In the genomic region with DNA sequence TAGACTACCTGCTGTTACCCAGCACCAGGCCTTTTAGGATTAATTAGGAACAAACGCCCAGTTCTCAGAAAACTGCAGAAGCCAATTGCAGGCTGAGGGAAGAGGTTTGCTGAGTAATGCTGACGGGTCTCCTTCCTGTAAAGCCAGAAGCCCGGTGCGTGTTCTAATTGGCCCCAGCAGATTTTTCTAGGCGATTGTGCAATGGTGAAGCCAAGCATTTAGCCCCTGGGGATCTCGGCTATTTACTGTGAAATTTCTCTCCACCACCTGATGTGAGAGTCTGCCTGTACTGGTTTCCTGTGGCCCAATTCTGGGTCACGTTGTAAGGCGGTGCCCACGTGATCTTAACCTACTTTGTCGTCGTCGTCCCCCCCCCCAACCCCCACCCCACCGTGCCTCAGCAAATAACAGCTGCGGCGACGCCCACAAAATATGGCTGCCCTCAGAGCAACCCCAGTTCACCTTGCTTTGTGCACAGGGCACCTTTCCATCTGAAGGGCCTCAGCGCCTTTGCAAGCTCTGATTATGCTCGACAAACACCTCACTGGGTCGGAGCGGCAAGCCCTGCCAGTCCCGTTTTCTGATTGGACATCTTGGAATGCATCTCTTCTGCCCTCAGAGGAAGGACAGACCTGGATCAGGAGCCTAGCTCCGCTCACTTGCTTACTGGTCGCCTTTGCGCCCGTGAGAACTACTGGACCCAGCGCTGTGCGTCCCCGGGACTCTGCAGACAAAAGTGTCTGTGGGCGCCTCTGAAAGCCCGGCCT, we compare ENCODE assay signal across 8 mouse cellular contexts. TPM values are rescaled to one million over a fixed set of nuclear protein-coding genes. Genes with fewer than 3 reads are reported as not detected.
A peak's percentile ranks its signal among the peaks of the same experiment; 100 is the strongest.
DNase-seq lines count a peak whose midpoint lies in the region; ATAC-seq lines count a peak whose summit lies in the region.

No protein-coding gene starts in this region.

- ATAC-seq in megakaryocyte, adult 5-6 weeks (ENCODE audit: poor library complexity, severe bottlenecking): peak; percentile 79

- DNase-seq in adrenal gland, adult (ENCODE audit: inconsistent age in 2 of 2, low spot score in 1 of 2): peak; percentile 82 to 95
- DNase-seq in embryo, embryonic 10.5 days (ENCODE audit: low spot score): peak; percentile 79
- peak; percentile 73 to 78 for DNase-seq in gastrocnemius, adult 8-10 months (ENCODE audit: low spot score in 2 of 2)
- DNase-seq in induced T-regulatory cell, adult 2 months (ENCODE audit: low read depth): peak; percentile 93
- DNase-seq in left cerebral cortex, adult 8-10 months (ENCODE audit: low spot score in 2 of 2): peak; percentile 61 to 68
- DNase-seq in right cerebral cortex, postnatal 10 days (ENCODE audit: low spot score in 2 of 2): peak; percentile 75 to 81
- peak; percentile 52 for DNase-seq in urinary bladder, postnatal 25 days (ENCODE audit: low spot score)

RNA-seq across cellular contexts. Expression of a gene that starts 20.9 kb away (rescaled TPM):
- 10 to 100 TPM; 17.0 to 23.9 (median 23.5) TPM for total RNA-seq in gastrocnemius, adult 8-10 months (2022)
- total RNA-seq in left cerebral cortex, adult 8-10 months (2022): 10 to 100 TPM; 57.2 to 66.6 (median 62.1) TPM
- total RNA-seq in megakaryocyte, adult 5-6 weeks (2015): 30.4 and 34.2 TPM in 2 replicates
- 28.7 and 39.3 TPM in 2 replicates for total RNA-seq in megakaryocyte, adult 5-6 weeks (2017)

RNA-seq across cellular contexts. Expression of a gene that starts 46.6 kb away (rescaled TPM):
- 1 to 10 TPM in 2 of 4 experiments, under 1 TPM in 2; 0.46 to 2.2 (median 0.94) TPM for total RNA-seq in gastrocnemius, adult 8-10 months (2022)
- total RNA-seq in left cerebral cortex, adult 8-10 months (2022): 1 to 10 TPM; 1.3 to 3.0 (median 2.1) TPM
- not detected in 2 replicates for total RNA-seq in megakaryocyte, adult 5-6 weeks (2015)
- total RNA-seq in megakaryocyte, adult 5-6 weeks (2017): not detected in 2 replicates

RNA-seq across cellular contexts. Expression of a gene that starts 59.1 kb away (rescaled TPM):
- total RNA-seq in gastrocnemius, adult 8-10 months (2022): under 1 TPM; 0.16 to 0.46 (median 0.31) TPM
- total RNA-seq in left cerebral cortex, adult 8-10 months (2022): 1 to 10 TPM in 1 of 4 experiments, under 1 TPM in 3; 0.43 to 1.1 (median 0.51) TPM
- total RNA-seq in megakaryocyte, adult 5-6 weeks (2015): 0.16 TPM in 1 of 2 replicates, not detected in the other
- total RNA-seq in megakaryocyte, adult 5-6 weeks (2017): 0.26 TPM in 1 of 2 replicates, not detected in the other

Comparison
In these comparisons a context has a peak if more than half of its experiments do, and no peak if none do; other contexts are left out.
1. Peak in every context shown above with its lines: DNase-seq and ATAC-seq.